Mouse (Mus musculus) limb, embryonic 13.5 days (tissue): ENCODE results near the gene Esrp2. TPM values are rescaled to one million over a fixed set of nuclear protein-coding genes. Genes with fewer than 3 reads are reported as not detected.

Experiments used
- ATAC-seq: fragments of 200-750 bp; cut with Nextera tagmentation; 2 replicates; pipeline ENCODE4 v1.8.0; 2017; ENCODE audit warnings: low read depth, moderate number of reproducible peaks, moderate TSS enrichment; ENCODE audit not compliant: low FRiP score
- H3K27ac ChIP-seq: fragments of 300-500 bp; sonication (generic); 2 replicates; pipeline ENCODE4 v1.5.1; 2015; ENCODE audit warnings: inconsistent platforms, mild to moderate bottlenecking, moderate library complexity
- H3K27me3 ChIP-seq: fragments of 300-500 bp; sonication (generic); 2 replicates; pipeline ENCODE4 v1.6.1; 2015; ENCODE audit warnings: mild to moderate bottlenecking, inconsistent platforms
- H3K36me3 ChIP-seq: fragments of 300-500 bp; sonication (generic); 2 replicates; pipeline ENCODE4 v1.6.1; 2015; ENCODE audit warnings: inconsistent platforms, mild to moderate bottlenecking, moderate library complexity
- H3K4me1 ChIP-seq: fragments of 300-500 bp; sonication (generic); 2 replicates; pipeline ENCODE4 v1.6.1; 2015; ENCODE audit warnings: inconsistent platforms
- H3K4me2 ChIP-seq: fragments of 300-500 bp; sonication (generic); replicated peaks from 2 replicates; pipeline ENCODE4 v1.6.1; 2015; ENCODE audit warnings: inconsistent platforms, mild to moderate bottlenecking, moderate library complexity
- H3K4me3 ChIP-seq: fragments of 300-500 bp; sonication (generic); 2 replicates; pipeline ENCODE4 v1.5.1; 2015; ENCODE audit warnings: moderate library complexity, mild to moderate bottlenecking, inconsistent platforms
- H3K9ac ChIP-seq: fragments of 300-500 bp; sonication (generic); 2 replicates; pipeline ENCODE4 v1.6.1; 2015; ENCODE audit warnings: mild to moderate bottlenecking, inconsistent platforms
- H3K9me3 ChIP-seq: fragments of 300-500 bp; sonication (generic); 2 replicates; pipeline ENCODE4 v1.6.1; 2016; ENCODE audit warnings: inconsistent platforms
- WGBS: fragments of 180-500 bp; shearing (Covaris S2); methylation state at CpG from one replicate; pipeline ENCODE4 v1.1.7; 2015; 5-methylcytosine and 5-hydroxymethylcytosine counted together
- polyA plus RNA-seq: library from polyadenylated mRNA; unstranded; fragments of >200 nt; fragmentation: Nextera tagmentation; extraction: Ambion mirVana; gene quantifications from 2 replicates; pipeline ENCODE4 v1.2.1, GENCODE M21; 2015

Esrp2 gene
- polyA plus RNA-seq, 1 experiment from 2014 or later, result 13.8 TPM

DNA sequence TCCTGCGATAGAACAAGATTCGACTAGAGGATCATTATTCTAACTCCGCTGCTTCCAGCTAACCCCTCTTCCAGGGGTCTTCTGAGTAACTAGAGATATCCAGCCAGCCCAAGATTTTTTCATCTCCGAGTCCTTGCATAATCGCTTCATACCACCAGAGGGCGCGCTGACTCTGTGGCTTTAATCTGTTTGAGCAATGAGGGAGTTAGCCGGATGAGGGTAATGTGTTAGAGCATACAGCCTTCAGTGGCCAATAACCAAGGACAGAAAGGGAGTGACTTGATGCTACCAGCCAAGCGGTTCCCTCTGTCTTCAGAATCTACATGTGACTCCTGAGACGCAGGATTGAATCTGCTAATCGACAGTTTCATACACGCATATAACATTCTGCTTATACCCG lies 4.0 kb upstream of the Esrp2 start:
- 15% methylated on average over 13 of the region's 13 CpGs for WGBS

GRCm38 (mm10) chr8:106140191-106140590 lies 3.4 kb upstream of the Esrp2 start:
- Histone ChIP-seq H3K4me1 (peaks cover 30% of the 10 kb centered on the region), H3K4me2 (no peak overlapping the region), H3K36me3 (no peaks in the 10 kb centered on the region), H3K27ac (no peak overlapping the region), H3K4me3 (no peak overlapping the region), H3K9ac (no peak overlapping the region), H3K9me3 (no peaks in the 10 kb centered on the region), H3K27me3 (peaks cover 42% of the 10 kb centered on the region)
- WGBS, result 65% methylated on average over 5 of the region's 5 CpGs
- no peak for ATAC-seq

More for the DNA sequence above, 4.0 kb upstream of the Esrp2 start:
- Histone ChIP-seq H3K9ac (no peak overlapping the region), H3K27me3 (peaks cover 36% of the 10 kb centered on the region), H3K4me3 (no peak overlapping the region), H3K36me3 (no peaks in the 10 kb centered on the region), H3K27ac (no peak overlapping the region), H3K4me2 (0 out of 2 replicates have a peak overlapping the region, but pooled peaks have one; percentile 21), H3K9me3 (no peaks in the 10 kb centered on the region), H3K4me1 (peaks cover 26% of the 10 kb centered on the region)
- ATAC-seq, result no peak

DNA sequence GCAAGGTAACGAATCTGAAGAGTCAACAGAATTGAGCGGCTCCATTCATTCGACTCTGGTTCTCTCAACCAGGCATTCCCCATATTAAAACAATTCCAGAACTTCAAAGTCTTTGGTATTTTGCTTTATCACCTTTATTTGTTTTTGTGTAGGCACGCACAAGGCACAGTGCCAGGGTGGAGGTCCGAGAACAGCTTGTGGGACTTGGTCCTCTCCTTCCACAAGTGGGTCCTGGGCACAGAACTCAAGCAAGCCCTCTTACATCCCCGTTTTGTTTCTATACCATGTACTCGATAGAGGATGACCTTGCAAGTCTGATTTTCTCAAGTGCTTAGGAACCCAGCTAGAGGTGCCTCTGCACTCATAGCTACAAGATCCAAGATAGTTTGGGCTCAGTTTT lies 1.8 kb upstream of the Esrp2 start:
- Histone ChIP-seq H3K9me3 (no peaks in the 10 kb centered on the region), H3K36me3 (no peaks in the 10 kb centered on the region), H3K4me1 (peaks cover 39% of the 10 kb centered on the region), H3K27me3 (peaks cover 58% of the 10 kb centered on the region), H3K4me3 (peak overlapping the region; percentile 55), H3K4me2 (peak overlapping the region; percentile 94), H3K27ac (no peak overlapping the region), H3K9ac (peak overlapping the region; percentile 68)
- WGBS, result 17% methylated on average over 7 of the region's 7 CpGs
- ATAC-seq, result no peak

GRCm38 (mm10) chr8:106137906-106138477 lies 1.2 kb upstream of the Esrp2 start:
- WGBS, result under 1% methylated on average over 24 of the region's 24 CpGs
- ATAC-seq, result peak; percentile 62; the same call in 1 of the 2 replicates
- peaks cover 39% of the 10 kb centered on the region for H3K4me1 ChIP-seq
- peak overlapping the region; percentile 68 for H3K9ac ChIP-seq
- H3K36me3 ChIP-seq, result peaks cover 3% of the 10 kb centered on the region; the same call in 1 of the 2 replicates
- H3K4me2 ChIP-seq, result peak overlapping the region; percentile 94
- peaks cover 64% of the 10 kb centered on the region for H3K27me3 ChIP-seq
- peak overlapping the region; percentile 55 for H3K4me3 ChIP-seq
- H3K9me3 ChIP-seq, result no peaks in the 10 kb centered on the region
- H3K27ac ChIP-seq, result no peak overlapping the region

GRCm38 (mm10) chr8:106137218-106137905 lies 588 bp upstream of the Esrp2 start:
- peak overlapping the region; percentile 55 for H3K4me3 ChIP-seq
- no peaks in the 10 kb centered on the region for H3K9me3 ChIP-seq
- H3K27ac ChIP-seq, result no peak overlapping the region
- peaks cover 39% of the 10 kb centered on the region for H3K4me1 ChIP-seq
- 5% methylated on average over 22 of the region's 22 CpGs for WGBS
- H3K36me3 ChIP-seq, result peaks cover 9% of the 10 kb centered on the region
- H3K27me3 ChIP-seq, result peaks cover 71% of the 10 kb centered on the region
- no peak for ATAC-seq
- H3K9ac ChIP-seq, result peak overlapping the region; percentile 68
- H3K4me2 ChIP-seq, result peak overlapping the region; percentile 94

GRCm38 (mm10) chr8:106135672-106136071 lies 1.1 kb downstream of the Esrp2 start:
- 4% methylated on average over 19 of the region's 19 CpGs for WGBS
- Histone ChIP-seq H3K27me3 (peaks cover 77% of the 10 kb centered on the region), H3K9me3 (no peaks in the 10 kb centered on the region)

DNA sequence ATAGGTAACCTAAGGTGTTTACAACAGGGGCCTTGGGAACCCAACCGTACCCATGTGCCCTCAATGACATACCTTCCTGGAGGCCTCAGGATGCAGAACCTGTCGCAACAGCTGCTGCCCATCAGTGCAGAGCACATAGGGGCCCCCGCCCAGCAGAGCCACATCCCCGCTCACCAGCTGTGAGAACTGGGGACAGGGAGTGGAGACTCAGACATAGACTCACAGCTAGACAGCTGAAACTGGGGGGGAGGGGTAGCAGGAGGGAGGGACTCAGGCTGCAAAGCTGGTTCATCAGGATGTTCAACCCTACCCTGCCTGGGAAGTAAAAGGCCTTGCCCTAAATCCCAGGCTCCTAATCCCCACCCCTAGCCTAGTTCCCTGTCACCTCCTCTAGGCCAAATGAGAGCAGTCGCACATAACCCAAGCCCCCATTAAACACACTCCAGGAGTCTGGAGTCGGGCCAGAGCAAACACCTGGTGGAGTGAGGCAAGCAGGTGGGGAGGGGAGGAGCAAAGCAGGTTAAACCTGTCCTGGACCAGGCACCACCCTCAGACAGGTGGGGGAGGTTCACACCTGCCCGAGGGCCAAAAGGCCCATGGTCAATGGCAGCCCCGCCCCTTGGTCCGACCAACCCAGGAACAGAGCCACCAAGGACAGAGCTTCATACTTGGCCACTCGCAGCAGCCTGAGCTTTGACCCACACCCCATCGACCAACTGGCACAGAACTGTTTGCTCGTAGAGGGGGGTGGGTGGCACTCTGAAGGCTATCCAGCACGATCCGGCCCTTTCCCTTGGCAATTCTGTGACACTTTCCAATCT lies 1.8 kb downstream of the Esrp2 start:
- peaks cover 31% of the 10 kb centered on the region for H3K36me3 ChIP-seq
- 13% methylated on average over 14 of the region's 14 CpGs for WGBS
- no peak overlapping the region for H3K9ac ChIP-seq
- peak overlapping the region; percentile 94 for H3K4me2 ChIP-seq
- H3K4me1 ChIP-seq, result peaks cover 39% of the 10 kb centered on the region
- no peak overlapping the region for H3K27ac ChIP-seq
- no peaks in the 10 kb centered on the region for H3K9me3 ChIP-seq
- H3K4me3 ChIP-seq, result peak overlapping the region; percentile 55
- peak; percentile 39; the same call in 1 of the 2 replicates for ATAC-seq
- H3K27me3 ChIP-seq, result peaks cover 72% of the 10 kb centered on the region

More at GRCm38 (mm10) chr8:106135672-106136071, 1.1 kb downstream of the Esrp2 start:
- ATAC-seq, result no peak
- peaks cover 39% of the 10 kb centered on the region for H3K4me1 ChIP-seq
- H3K9ac ChIP-seq, result peak overlapping the region; percentile 59; the same call in 1 of the 2 replicates
- peak overlapping the region; percentile 94 for H3K4me2 ChIP-seq
- H3K36me3 ChIP-seq, result peaks cover 24% of the 10 kb centered on the region
- H3K4me3 ChIP-seq, result peak overlapping the region; percentile 55
- H3K27ac ChIP-seq, result no peak overlapping the region; the same call in 1 of the 2 replicates

DNA sequence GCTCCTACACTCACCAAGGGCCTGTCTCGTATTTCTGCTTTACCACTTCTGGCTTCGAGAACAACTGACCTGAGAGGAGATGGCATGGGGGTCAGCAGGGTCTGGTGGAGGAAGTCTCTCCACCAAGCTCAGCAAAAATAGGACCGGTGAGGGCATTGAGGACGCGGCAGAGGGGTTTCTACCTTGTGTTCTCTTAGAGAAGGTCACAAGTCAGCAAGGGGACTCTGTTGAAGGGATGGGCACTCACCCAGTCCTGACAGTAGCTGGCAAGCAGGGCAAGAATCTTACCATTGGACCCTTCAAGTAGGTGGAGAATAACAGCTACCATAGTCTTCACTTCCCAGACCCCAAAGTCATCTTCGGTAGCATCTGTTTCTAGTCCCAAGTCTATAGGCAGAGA lies 2.8 kb downstream of the Esrp2 start:
- Histone ChIP-seq H3K27me3 (peaks cover 65% of the 10 kb centered on the region), H3K9me3 (no peaks in the 10 kb centered on the region), H3K9ac (no peak overlapping the region), H3K4me2 (0 out of 2 replicates have a peak overlapping the region, but pooled peaks have one; percentile 26), H3K4me1 (peaks cover 39% of the 10 kb centered on the region), H3K4me3 (no peak overlapping the region), H3K36me3 (peaks cover 40% of the 10 kb centered on the region), H3K27ac (no peak overlapping the region)
- no peak for ATAC-seq
- WGBS, result 67% methylated on average over 6 of the region's 6 CpGs

DNA sequence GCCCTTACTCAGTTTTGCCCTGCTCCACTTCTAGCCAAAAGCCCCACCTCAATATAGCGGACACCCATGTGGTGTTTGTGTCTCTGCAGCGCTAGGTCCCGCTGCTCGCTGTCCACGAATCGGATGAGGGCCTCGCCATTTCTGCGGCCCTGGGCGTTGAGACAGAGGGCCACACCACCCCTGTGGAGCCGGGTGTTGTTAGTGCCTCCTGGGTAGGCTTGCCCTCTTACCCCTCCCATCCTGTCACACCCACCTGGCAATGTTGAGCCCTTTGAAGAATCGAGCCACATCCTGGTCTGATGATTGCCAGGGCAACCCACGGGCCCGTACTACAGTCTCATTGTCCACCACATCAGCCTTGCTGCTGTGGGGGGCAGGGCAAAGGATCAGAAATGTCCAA lies 3.2 kb downstream of the Esrp2 start:
- Histone ChIP-seq H3K4me3 (no peak overlapping the region), H3K9me3 (no peaks in the 10 kb centered on the region), H3K9ac (no peak overlapping the region), H3K27ac (no peak overlapping the region), H3K36me3 (peaks cover 44% of the 10 kb centered on the region), H3K27me3 (peaks cover 61% of the 10 kb centered on the region), H3K4me2 (no peak overlapping the region), H3K4me1 (peaks cover 35% of the 10 kb centered on the region)
- WGBS, result 59% methylated on average over 13 of the region's 13 CpGs
- no peak for ATAC-seq

DNA sequence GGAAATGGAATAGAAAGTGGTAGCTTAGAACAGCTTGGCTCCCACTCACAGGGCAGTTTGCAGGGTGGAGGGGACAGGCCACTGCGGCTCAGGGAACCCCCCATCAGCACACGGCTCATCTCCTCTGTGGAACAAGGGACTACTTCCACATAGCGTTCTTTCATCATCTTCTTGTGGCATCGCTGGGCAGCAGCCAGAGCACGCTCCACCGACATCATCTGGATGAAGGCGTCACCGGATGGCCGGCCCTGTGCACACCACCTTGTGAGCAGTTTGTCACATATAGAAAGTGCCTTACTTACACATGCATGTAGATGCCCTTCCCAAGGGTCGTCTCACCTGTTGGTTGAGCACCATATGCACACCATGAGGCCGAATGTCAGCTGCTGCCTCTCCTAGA lies 4.4 kb downstream of the Esrp2 start:
- peaks cover 56% of the 10 kb centered on the region for H3K27me3 ChIP-seq
- peaks cover 56% of the 10 kb centered on the region for H3K36me3 ChIP-seq
- 93% methylated on average over 11 of the region's 11 CpGs for WGBS
- H3K4me1 ChIP-seq, result peaks cover 28% of the 10 kb centered on the region
- no peak overlapping the region for H3K4me3 ChIP-seq
- H3K4me2 ChIP-seq, result no peak overlapping the region
- H3K27ac ChIP-seq, result no peak overlapping the region
- H3K9ac ChIP-seq, result no peak overlapping the region
- ATAC-seq, result no peak
- H3K9me3 ChIP-seq, result no peaks in the 10 kb centered on the region

GRCm38 (mm10) chr8:106131488-106132222 lies 5.1 kb downstream of the Esrp2 start:
- no peak overlapping the region for H3K4me2 ChIP-seq
- H3K9ac ChIP-seq, result no peak overlapping the region
- H3K27me3 ChIP-seq, result peaks cover 49% of the 10 kb centered on the region
- peaks cover 21% of the 10 kb centered on the region for H3K4me1 ChIP-seq
- H3K36me3 ChIP-seq, result peaks cover 63% of the 10 kb centered on the region
- no peak overlapping the region for H3K27ac ChIP-seq
- WGBS, result 92% methylated on average over 7 of the region's 7 CpGs
- no peaks in the 10 kb centered on the region for H3K9me3 ChIP-seq
- ATAC-seq, result no peak
- no peak overlapping the region for H3K4me3 ChIP-seq
